Mouse (Mus musculus): ENCODE data around the gene Wwox. TPM values are rescaled to one million over a fixed set of nuclear protein-coding genes. Genes with fewer than 3 reads are reported as not detected.

Wwox gene
- polyA plus RNA-seq, 1 experiment: 11.3 TPM

- Histone ChIP-seq H3K4me1 (ENCODE audit: control insufficient read depth, insufficient read depth, low read length) (no peaks in the 10 kb centered on the region), H3K9me3 (replicated peaks; ENCODE audit: control insufficient read depth, insufficient read depth, low read length, poor library complexity, severe bottlenecking) (no peaks in the 10 kb centered on the region), H3K4me3 (ENCODE audit: low read depth, low read length) (no peak overlapping the region), H3K27ac (ENCODE audit: insufficient read depth, low read length) (no peak overlapping the region), H3K27me3 (ENCODE audit: control insufficient read depth, insufficient read depth, low read length, poor library complexity, severe bottlenecking) (no peaks in the 10 kb centered on the region), H3K9ac (ENCODE audit: low read depth, poor library complexity, severe bottlenecking) (no peak overlapping the region), H3K36me3 (ENCODE audit: control insufficient read depth, insufficient read depth, low read length, poor library complexity, severe bottlenecking) (no peaks in the 10 kb centered on the region)
- TF ChIP-seq EP300 (IDR thresholded peaks at IDR 0.05; ENCODE audit: insufficient read depth, low read depth, low read length) (no peak), POLR2A (IDR thresholded peaks at IDR 0.05; ENCODE audit: insufficient read depth, low read length) (no peak), CTCF (IDR thresholded peaks at IDR 0.05; ENCODE audit: low read depth, low read length) (no peak)
Measured at GRCm38 (mm10) chr8:114847666-114848065, 408.2 kb downstream of the Wwox start.

DNA sequence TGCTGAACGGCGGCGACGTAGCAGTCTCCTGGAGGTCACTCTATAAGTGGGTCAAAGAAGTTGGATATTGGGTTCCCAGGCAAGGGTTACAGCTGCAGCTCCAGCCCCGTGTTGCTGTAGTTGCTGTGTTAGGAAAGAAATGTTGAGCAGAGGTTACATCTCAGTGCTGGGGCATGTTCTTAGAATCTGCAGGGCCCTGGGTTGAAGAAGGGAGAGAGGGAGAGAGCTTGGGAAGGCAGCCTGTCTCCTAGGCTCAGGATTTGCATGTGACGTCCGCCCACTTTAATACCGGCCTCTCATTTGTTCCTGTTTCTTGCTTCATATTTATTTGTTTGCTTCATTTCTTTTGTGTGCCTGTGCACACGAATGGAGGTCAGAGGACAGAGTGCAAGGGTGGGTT lies 410.0 kb downstream of the Wwox start:
- Histone ChIP-seq H3K4me3 (ENCODE audit: low read depth, low read length) (no peak overlapping the region), H3K27me3 (ENCODE audit: control insufficient read depth, insufficient read depth, low read length, poor library complexity, severe bottlenecking) (no peaks in the 10 kb centered on the region), H3K9me3 (replicated peaks; ENCODE audit: control insufficient read depth, insufficient read depth, low read length, poor library complexity, severe bottlenecking) (no peaks in the 10 kb centered on the region), H3K27ac (ENCODE audit: insufficient read depth, low read length) (no peak overlapping the region), H3K4me1 (ENCODE audit: control insufficient read depth, insufficient read depth, low read length) (no peaks in the 10 kb centered on the region), H3K36me3 (ENCODE audit: control insufficient read depth, insufficient read depth, low read length, poor library complexity, severe bottlenecking) (no peaks in the 10 kb centered on the region), H3K9ac (ENCODE audit: low read depth, poor library complexity, severe bottlenecking) (no peak overlapping the region)
- TF ChIP-seq POLR2A (IDR thresholded peaks at IDR 0.05; ENCODE audit: insufficient read depth, low read length) (no peak), EP300 (IDR thresholded peaks at IDR 0.05; ENCODE audit: insufficient read depth, low read depth, low read length) (no peak), CTCF (IDR thresholded peaks at IDR 0.05; ENCODE audit: low read depth, low read length) (no peak)

GRCm38 (mm10) chr8:114850014-114850870 lies 410.8 kb downstream of the Wwox start:
- Histone ChIP-seq H3K27me3 (ENCODE audit: control insufficient read depth, insufficient read depth, low read length, poor library complexity, severe bottlenecking) (no peaks in the 10 kb centered on the region), H3K27ac (ENCODE audit: insufficient read depth, low read length) (no peak overlapping the region), H3K4me3 (ENCODE audit: low read depth, low read length) (no peak overlapping the region), H3K36me3 (ENCODE audit: control insufficient read depth, insufficient read depth, low read length, poor library complexity, severe bottlenecking) (no peaks in the 10 kb centered on the region), H3K4me1 (ENCODE audit: control insufficient read depth, insufficient read depth, low read length) (no peaks in the 10 kb centered on the region), H3K9ac (ENCODE audit: low read depth, poor library complexity, severe bottlenecking) (no peak overlapping the region), H3K9me3 (replicated peaks; ENCODE audit: control insufficient read depth, insufficient read depth, low read length, poor library complexity, severe bottlenecking) (no peaks in the 10 kb centered on the region)
- TF ChIP-seq POLR2A (IDR thresholded peaks at IDR 0.05; ENCODE audit: insufficient read depth, low read length) (no peak), CTCF (IDR thresholded peaks at IDR 0.05; ENCODE audit: low read depth, low read length) (no peak), EP300 (IDR thresholded peaks at IDR 0.05; ENCODE audit: insufficient read depth, low read depth, low read length) (no peak)

GRCm38 (mm10) chr8:114853765-114854164 lies 414.3 kb downstream of the Wwox start:
- TF ChIP-seq CTCF (IDR thresholded peaks at IDR 0.05; ENCODE audit: low read depth, low read length) (no peak), POLR2A (IDR thresholded peaks at IDR 0.05; ENCODE audit: insufficient read depth, low read length) (no peak), EP300 (IDR thresholded peaks at IDR 0.05; ENCODE audit: insufficient read depth, low read depth, low read length) (no peak)
- no peaks in the 10 kb centered on the region for H3K4me1 ChIP-seq (ENCODE audit: control insufficient read depth, insufficient read depth, low read length)
- H3K27ac ChIP-seq (ENCODE audit: insufficient read depth, low read length): no peak overlapping the region
- no peak overlapping the region for H3K4me3 ChIP-seq (ENCODE audit: low read depth, low read length)
- H3K27me3 ChIP-seq (ENCODE audit: control insufficient read depth, insufficient read depth, low read length, poor library complexity, severe bottlenecking): no peaks in the 10 kb centered on the region
- H3K36me3 ChIP-seq (ENCODE audit: control insufficient read depth, insufficient read depth, low read length, poor library complexity, severe bottlenecking): no peaks in the 10 kb centered on the region
- H3K9me3 ChIP-seq (replicated peaks; ENCODE audit: control insufficient read depth, insufficient read depth, low read length, poor library complexity, severe bottlenecking): no peaks in the 10 kb centered on the region
- no peak overlapping the region for H3K9ac ChIP-seq (ENCODE audit: low read depth, poor library complexity, severe bottlenecking)

DNA sequence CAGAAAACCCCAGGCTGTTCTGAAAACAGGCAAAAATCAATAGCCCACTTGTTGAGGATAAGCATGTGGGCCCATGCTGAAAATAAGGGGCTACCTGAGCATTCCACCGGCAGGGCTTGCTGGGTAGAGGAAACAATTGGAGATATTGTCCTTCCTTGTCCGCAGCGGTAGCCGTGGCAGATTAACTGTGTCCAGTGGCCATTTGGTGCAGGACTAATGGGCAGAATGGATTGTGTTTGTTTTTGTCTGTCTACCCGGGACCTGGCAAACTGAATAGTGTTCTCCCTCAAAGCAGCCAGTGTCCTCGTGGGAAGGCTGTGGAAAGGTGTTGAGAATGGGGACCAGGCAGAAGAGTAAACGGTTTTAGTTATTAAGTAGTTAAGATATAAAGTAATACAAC lies 416.4 kb downstream of the Wwox start:
- no peak for TF ChIP-seq CTCF (IDR thresholded peaks at IDR 0.05; ENCODE audit: low read depth, low read length)
- no peak for TF ChIP-seq POLR2A (IDR thresholded peaks at IDR 0.05; ENCODE audit: insufficient read depth, low read length)
- TF ChIP-seq EP300 (IDR thresholded peaks at IDR 0.05; ENCODE audit: insufficient read depth, low read depth, low read length): no peak
- no peak overlapping the region for H3K9ac ChIP-seq (ENCODE audit: low read depth, poor library complexity, severe bottlenecking)
- H3K36me3 ChIP-seq (ENCODE audit: control insufficient read depth, insufficient read depth, low read length, poor library complexity, severe bottlenecking): no peaks in the 10 kb centered on the region
- H3K27ac ChIP-seq (ENCODE audit: insufficient read depth, low read length): no peak overlapping the region
- H3K4me3 ChIP-seq (ENCODE audit: low read depth, low read length): no peak overlapping the region
- H3K4me1 ChIP-seq (ENCODE audit: control insufficient read depth, insufficient read depth, low read length): no peaks in the 10 kb centered on the region
- H3K9me3 ChIP-seq (replicated peaks; ENCODE audit: control insufficient read depth, insufficient read depth, low read length, poor library complexity, severe bottlenecking): no peaks in the 10 kb centered on the region
- no peaks in the 10 kb centered on the region for H3K27me3 ChIP-seq (ENCODE audit: control insufficient read depth, insufficient read depth, low read length, poor library complexity, severe bottlenecking)

DNA sequence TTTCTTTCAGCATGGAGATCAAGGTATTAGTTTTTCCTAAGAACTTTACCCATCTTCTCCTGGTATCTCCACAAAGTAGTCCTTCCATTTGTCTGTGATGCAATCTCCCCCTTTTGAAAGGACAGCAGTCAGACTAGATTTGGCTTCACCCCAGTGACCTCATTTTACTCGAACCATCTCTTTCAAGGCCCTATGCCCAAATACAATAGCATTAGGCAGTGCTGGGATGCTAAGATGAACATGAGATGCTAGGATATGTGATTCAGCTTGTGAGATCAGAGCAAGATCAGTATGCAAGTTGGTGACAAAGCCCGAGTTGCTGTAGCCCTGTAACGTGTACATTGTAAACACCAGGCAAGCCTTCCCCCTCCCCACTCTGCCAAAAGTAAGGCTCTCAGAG lies 426.5 kb downstream of the Wwox start:
- no peaks in the 10 kb centered on the region for H3K4me1 ChIP-seq (ENCODE audit: control insufficient read depth, insufficient read depth, low read length)
- TF ChIP-seq CTCF (IDR thresholded peaks at IDR 0.05; ENCODE audit: low read depth, low read length) (no peak), EP300 (IDR thresholded peaks at IDR 0.05; ENCODE audit: insufficient read depth, low read depth, low read length) (no peak), POLR2A (IDR thresholded peaks at IDR 0.05; ENCODE audit: insufficient read depth, low read length) (no peak)
- H3K27me3 ChIP-seq (ENCODE audit: control insufficient read depth, insufficient read depth, low read length, poor library complexity, severe bottlenecking): no peaks in the 10 kb centered on the region; the same call in 1 of the 2 replicates
- no peak overlapping the region for H3K4me3 ChIP-seq (ENCODE audit: low read depth, low read length)
- H3K9ac ChIP-seq (ENCODE audit: low read depth, poor library complexity, severe bottlenecking): no peak overlapping the region
- no peaks in the 10 kb centered on the region for H3K9me3 ChIP-seq (replicated peaks; ENCODE audit: control insufficient read depth, insufficient read depth, low read length, poor library complexity, severe bottlenecking)
- no peak overlapping the region for H3K27ac ChIP-seq (ENCODE audit: insufficient read depth, low read length)
- H3K36me3 ChIP-seq (ENCODE audit: control insufficient read depth, insufficient read depth, low read length, poor library complexity, severe bottlenecking): no peaks in the 10 kb centered on the region

All from ES-Bruce4 (cell line).